Comparison of ENCODE assay signal across 19 mouse cellular contexts in genomic region chr16:20470981-20471380, GRCm38 (mm10). TPM values are rescaled to one million over a fixed set of nuclear protein-coding genes. Genes with fewer than 3 reads are reported as not detected.
DNase-seq lines count a peak whose midpoint lies in the region; TF ChIP-seq lines count a peak whose summit lies in the region.
"Had no signal": no experiment of that assay in that cellular context is flagged by ENCODE, and none has a peak within 500 bp of the region (broad histone marks: within the 10 kb centered on the region; RNA-seq: fewer than 3 reads in every experiment).

No protein-coding gene starts in this region.

- no peaks in the 10 kb centered on the region for H3K36me3 ChIP-seq in heart, adult 2 months (ENCODE audit: control insufficient read depth, insufficient read depth, low read length)
- no peaks in the 10 kb centered on the region for H3K36me3 ChIP-seq in kidney, adult 2 months (ENCODE audit: control insufficient read depth, insufficient read depth, low read length)
- H3K36me3 ChIP-seq: G1E had no signal

- H3K4me1 ChIP-seq in heart, adult 2 months (ENCODE audit: control insufficient read depth, insufficient read depth, low read length): no peaks in the 10 kb centered on the region
- H3K4me1 ChIP-seq in kidney, adult 2 months (ENCODE audit: control insufficient read depth, insufficient read depth, low read length): no peaks in the 10 kb centered on the region; the same call in 1 of the 2 replicates

- H3K27ac ChIP-seq in heart, adult 2 months: no peak overlapping the region
- H3K27ac ChIP-seq in kidney, adult 2 months (ENCODE audit: insufficient read depth, low read depth, low read length): peak overlapping the region; percentile 80

- 89% methylated on average over 2 of the region's 2 CpGs for WGBS in heart, adult 2 months
- WGBS in kidney, adult 2 months: 69% methylated on average over 2 of the region's 2 CpGs

- no peak overlapping the region for H3K4me3 ChIP-seq in heart, adult 2 months
- no peak overlapping the region for H3K4me3 ChIP-seq in kidney, adult 2 months (ENCODE audit: insufficient read depth, low read depth, low read length)

- intact Hi-C loops in heart, adult 2 months (cut with DNase I): loop anchor here (10.0 kb wide), 1 partner anchor 746 kb away; no protein-coding TSS in a partner anchor

- no peaks in the 10 kb centered on the region for H3K79me2 ChIP-seq in heart, adult 2 months (replicated peaks; ENCODE audit: control insufficient read depth, insufficient read depth, low read length)

- H3K9ac ChIP-seq in heart, adult 2 months (ENCODE audit: low read depth, low read length): no peak overlapping the region

- TF ChIP-seq POLR2A in heart, adult 2 months (IDR thresholded peaks at IDR 0.05; ENCODE audit: insufficient read depth, low read depth, low read length): no peak
- no peak for TF ChIP-seq POLR2A in kidney, adult 2 months (IDR thresholded peaks at IDR 0.05; ENCODE audit: low read depth, low read length)

- no peak for TF ChIP-seq EP300 in heart, adult 2 months (IDR thresholded peaks at IDR 0.05; ENCODE audit: insufficient read depth, low read depth, low read length)

- H3K27me3 ChIP-seq in heart, adult 2 months (ENCODE audit: control insufficient read depth, insufficient read depth, low read length): no peaks in the 10 kb centered on the region
- H3K27me3 ChIP-seq in kidney, adult 2 months (replicated peaks; ENCODE audit: control insufficient read depth, insufficient read depth, low read length): no peaks in the 10 kb centered on the region
- H3K27me3 ChIP-seq: CH12.LX, Patski had no signal

- peak; percentile 11 for DNase-seq in heart, adult 11 months
- DNase-seq in heart, adult 2 months: no peak
- DNase-seq in kidney, adult 2 months: peak; percentile 59
- DNase-seq in kidney, postnatal 25 days: no peak
- peak; percentile 66 for DNase-seq in kidney, adult 9 months
- DNase-seq in kidney, postnatal 4 days: no peak
- DNase-seq: adrenal gland, adult 2 months; adrenal gland, adult 8-10 months; adrenal gland, postnatal 10 days; adrenal gland, postnatal 14 days; adrenal gland, postnatal 25 days; adrenal gland, postnatal 36 days; B cell, adult 2 months; cerebellum, adult 11 months; cerebellum, adult 11-12 months; cerebellum, adult 18-20 months had no signal

- no peak for TF ChIP-seq CTCF in heart, adult 2 months (IDR thresholded peaks at IDR 0.05)
- no peak for TF ChIP-seq CTCF in kidney, adult 2 months (conservative IDR thresholded peaks at IDR 0.05; ENCODE audit: insufficient read depth, insufficient read length, low read depth, low read length)

RNA-seq across cellular contexts. Expression of gene Eif2b5, which starts 27.6 kb away (rescaled TPM):
- 10 to 100 TPM; 49.9 to 60.1 TPM for total RNA-seq in heart, adult 2 months (2021)
- polyA plus RNA-seq in heart, adult 2 months (2012; rRNA removed): 26.0 and 40.5 TPM in 2 replicates
- polyA plus RNA-seq in kidney, adult 2 months (2012; rRNA removed): 30.4 and 33.9 TPM in 2 replicates

RNA-seq across cellular contexts. Expression of gene Abcc5, which starts 44.8 kb away (rescaled TPM):
- total RNA-seq in heart, adult 2 months (2021): 10 to 100 TPM; 22.6 to 25.6 TPM
- 61.4 and 95.6 TPM in 2 replicates for polyA plus RNA-seq in heart, adult 2 months (2012; rRNA removed)
- polyA plus RNA-seq in kidney, adult 2 months (2012; rRNA removed): 56.0 and 73.1 TPM in 2 replicates

RNA-seq across cellular contexts. Expression of gene Dvl3, which starts 45.8 kb away (rescaled TPM):
- 10 to 100 TPM; 46.0 to 49.7 TPM for total RNA-seq in heart, adult 2 months (2021)
- polyA plus RNA-seq in heart, adult 2 months (2012; rRNA removed): 28.7 and 32.9 TPM in 2 replicates
- 33.5 and 37.4 TPM in 2 replicates for polyA plus RNA-seq in kidney, adult 2 months (2012; rRNA removed)

Comparison
In these comparisons a context has a peak if more than half of its experiments do, and no peak if none do; other contexts are left out.
1. DNase-seq: peak in heart, adult 11 months (single experiment), kidney, adult 2 months (single experiment) and kidney, adult 9 months (single experiment); none in heart, adult 2 months (0 of 2), kidney, postnatal 25 days (0 of 2) and kidney, postnatal 4 days (0 of 2).